Mouse (Mus musculus): ENCODE data around the gene Vamp9. TPM values are rescaled to one million over a fixed set of nuclear protein-coding genes. Genes with fewer than 3 reads are reported as not detected.

Gene Vamp9
- total RNA-seq, 4 experiments from 2014 or later: 0.89 to 1.4 (median 1.3) TPM; not detected in 1

DNA sequence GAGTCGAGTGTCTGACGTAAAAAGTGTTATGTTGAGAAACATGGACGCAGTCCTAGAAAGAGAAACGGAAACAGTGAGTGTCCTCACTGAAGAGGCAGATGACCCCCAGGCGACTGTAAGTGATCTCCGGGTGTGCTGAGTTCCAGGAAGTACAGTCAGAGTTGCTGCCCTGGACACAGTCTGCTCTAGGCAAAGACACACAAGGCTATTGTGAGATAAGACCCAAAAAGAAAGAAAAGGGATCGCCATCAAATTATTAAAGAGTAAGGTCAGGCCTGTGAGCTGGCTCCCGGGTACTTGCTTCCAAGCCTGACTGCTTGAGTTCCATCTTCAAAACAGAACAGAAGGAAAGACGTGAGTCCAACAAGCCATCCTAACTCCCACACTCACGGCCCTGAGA lies 35.2 kb downstream of the Vamp9 start:
- no peak for DNase-seq (ENCODE audit: low spot score in 2 of 2)

DNA sequence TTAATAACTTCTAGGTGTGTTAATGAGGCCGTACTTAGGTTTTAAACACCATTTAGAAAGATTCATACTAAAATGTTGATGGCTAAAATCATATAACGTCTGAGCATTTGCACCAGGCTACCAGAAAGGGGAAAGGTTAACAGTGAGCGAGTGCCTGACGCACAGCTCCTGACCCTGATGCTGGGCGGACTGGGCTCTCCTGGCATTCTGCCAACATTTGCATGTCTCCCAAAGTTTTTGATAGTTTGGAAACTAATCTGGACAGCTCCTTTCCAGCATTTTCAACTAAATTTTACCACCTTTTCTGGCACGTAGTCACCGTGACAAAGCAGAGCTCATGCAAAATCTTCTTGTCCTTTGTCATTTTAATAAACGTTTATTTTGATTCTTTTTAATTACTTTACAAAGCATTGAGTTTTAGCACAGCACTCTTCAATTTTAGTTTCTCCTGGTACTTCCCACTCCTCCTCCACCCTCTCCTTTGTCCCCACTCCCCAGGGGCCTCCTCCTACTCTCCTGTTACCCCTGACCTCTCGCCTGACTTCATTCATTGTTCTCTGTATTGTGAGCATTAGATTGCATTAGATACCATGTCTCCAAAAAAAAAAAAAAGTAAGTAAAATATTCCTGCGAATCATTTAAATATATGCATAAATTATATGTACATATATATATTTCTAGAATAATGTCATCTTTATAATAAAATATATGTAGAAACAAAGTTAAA lies 35.9 kb downstream of the Vamp9 start:
- DNase-seq (ENCODE audit: low spot score in 2 of 2): no peak

DNA sequence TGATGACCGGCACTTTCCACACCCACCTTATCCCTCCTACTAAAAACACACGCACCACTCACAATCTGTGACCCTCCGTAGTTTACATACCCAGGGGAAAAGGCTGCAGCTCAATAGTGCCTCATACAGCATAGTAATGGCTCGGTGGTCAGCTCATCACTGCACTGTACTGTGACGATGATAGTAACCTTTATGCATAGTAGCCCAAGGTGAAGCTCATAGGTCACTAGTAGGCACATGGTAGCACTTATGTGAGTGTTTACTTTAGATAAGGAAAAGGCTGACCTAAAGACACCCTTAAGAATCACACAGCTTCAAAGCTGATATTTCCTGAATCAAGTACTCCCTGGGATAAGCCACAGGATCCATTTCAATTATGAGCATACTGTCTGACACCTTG lies 46.5 kb downstream of the Vamp9 start:
- DNase-seq (ENCODE audit: low spot score in 2 of 2): no peak

DNA sequence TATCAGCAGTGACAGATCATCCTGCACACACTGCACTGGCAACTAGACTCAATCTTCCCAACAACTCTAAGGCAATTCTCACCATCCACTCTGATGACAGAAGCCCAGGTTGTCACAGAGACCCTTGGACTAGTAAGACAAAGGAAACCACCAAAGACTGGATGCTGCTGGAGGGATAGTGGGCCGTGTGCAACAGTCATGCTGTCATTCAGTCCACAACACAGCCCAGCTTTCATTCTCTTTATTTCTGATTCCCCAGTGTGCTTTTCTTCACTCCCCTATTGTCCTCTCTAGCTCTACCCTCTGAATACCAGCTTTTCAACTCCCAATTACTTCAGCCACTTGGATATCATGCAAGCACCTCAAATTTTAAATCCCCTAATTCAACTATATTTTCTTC lies 47.8 kb downstream of the Vamp9 start:
- no peak for DNase-seq (ENCODE audit: low spot score in 2 of 2)

DNA sequence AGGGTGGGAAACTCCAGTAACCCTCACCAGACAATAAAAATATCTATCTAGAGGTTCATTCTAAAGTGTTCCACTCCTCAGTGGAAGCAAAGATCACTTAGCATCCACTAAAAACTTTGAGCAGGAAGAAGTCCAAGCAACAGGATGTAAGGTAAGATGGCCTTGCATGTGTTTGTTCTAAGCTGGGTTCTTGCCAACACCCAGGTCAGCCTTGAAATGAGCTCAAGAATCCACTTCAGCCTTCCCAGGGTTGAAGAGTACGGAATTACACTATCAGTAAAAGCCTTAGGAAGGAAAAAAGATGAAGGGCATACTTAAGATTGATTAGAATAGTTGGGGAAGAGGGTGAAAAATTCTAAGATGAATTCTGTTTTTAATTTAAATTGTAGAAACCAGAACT lies 52.6 kb downstream of the Vamp9 start:
- DNase-seq (ENCODE audit: low spot score in 2 of 2): no peak

DNA sequence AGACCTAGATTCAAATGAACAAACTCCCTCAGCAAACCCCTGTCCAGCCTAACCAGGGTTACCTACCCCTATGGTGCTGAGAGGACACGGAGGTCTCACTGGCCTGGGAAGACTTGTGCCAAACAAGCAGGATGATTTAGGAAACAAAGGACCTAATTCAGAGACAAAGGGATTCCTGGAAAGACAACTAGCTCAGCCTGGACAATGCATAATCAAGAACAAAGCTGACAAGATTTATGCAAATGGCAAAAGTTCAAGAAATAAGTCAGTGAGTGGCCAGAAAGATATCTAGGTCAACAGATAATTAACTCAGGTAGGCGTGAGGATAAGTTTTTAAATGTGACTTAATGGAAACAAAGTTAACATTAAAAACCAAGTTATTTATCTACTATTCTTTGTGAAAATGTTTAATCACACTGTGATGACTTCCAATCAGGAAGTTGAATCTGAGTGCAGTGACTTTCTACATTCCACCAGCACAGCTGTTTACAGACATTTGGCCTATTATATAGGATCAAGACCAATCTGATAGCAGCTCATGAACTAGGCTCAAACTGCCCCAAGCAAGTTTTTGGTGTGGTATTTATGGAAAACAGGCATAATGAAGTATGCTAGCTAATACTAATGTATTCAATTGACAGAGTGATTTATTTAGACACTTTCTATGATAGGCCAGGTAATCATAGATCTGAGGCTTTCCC lies 53.3 kb downstream of the Vamp9 start:
- no peak for DNase-seq (ENCODE audit: low spot score in 2 of 2)

DNA sequence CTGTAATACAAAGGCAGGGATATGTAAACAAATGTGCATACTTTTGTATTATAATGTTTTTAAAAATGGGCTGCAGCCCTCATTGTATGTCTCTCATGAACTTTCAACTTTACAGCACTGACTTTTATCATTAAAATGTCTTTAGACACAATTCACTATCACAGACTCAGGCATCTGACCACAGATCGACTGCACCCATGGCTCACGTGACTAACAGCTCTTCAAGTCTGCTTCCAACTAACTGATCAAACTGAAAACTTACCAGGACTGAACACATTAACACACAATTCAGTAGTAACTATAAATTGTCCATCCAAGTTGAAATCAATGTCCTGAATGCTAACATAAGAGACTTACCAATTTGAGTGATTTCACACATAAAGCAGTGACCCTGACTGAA lies 53.9 kb downstream of the Vamp9 start:
- DNase-seq (ENCODE audit: low spot score in 2 of 2): no peak

DNA sequence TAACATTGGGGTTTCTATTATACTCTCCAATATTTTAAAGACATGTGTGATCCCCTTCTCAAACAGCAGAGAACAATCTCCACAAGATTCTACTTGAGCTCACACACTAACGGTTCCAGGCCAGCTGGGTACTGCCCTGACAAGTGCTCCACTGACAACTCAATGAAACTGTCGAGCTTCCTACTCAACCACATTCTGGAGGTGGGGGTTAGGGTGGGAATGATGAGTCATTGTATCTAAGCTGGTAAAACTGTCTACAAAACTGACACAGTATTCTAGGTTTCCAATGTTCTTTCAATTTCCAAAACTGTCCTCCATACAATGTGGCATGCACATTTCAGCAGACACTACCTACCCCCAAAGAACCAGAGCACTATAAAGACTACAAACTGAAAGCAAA lies 67.9 kb downstream of the Vamp9 start:
- DNase-seq (ENCODE audit: low spot score in 2 of 2): no peak

DNA sequence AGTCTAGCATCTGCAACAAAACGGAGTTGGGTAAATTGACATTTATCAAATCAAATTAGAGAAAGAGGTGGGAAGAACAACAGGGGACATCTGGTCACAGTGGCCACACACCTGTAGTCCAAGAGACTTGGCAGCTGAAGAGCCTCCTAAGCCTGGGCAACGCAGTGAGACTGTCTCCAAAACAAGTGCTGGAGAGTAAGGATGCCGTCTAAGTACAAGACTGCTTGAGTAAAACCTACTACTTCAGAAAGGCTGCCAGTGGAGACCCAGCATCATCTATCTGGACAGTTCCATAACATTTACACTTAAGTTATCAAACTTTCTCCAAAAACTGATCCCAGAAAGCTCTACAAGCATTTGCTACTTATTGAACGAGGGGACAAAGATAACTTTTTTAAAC lies 69.0 kb downstream of the Vamp9 start:
- no peak for DNase-seq (ENCODE audit: low spot score in 2 of 2)

DNA sequence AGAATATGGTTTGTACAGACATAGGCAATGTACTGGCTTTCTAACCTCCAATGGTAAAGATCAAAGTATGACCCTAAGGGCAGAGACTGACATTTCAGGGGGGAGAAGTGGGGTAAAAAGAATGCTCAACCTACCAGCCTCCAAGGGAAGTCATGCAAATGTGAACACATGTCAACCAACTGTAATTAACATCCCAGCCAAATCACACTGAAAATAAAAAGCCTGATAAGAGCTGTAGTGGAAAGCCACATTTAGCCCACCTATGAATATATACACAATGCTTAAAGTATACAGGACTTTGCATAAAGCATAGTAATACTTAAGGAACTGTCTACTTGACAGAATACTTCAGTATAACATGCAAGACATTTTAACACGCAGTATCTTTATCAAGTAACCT lies 69.7 kb downstream of the Vamp9 start:
- DNase-seq (ENCODE audit: low spot score in 2 of 2): no peak

DNA sequence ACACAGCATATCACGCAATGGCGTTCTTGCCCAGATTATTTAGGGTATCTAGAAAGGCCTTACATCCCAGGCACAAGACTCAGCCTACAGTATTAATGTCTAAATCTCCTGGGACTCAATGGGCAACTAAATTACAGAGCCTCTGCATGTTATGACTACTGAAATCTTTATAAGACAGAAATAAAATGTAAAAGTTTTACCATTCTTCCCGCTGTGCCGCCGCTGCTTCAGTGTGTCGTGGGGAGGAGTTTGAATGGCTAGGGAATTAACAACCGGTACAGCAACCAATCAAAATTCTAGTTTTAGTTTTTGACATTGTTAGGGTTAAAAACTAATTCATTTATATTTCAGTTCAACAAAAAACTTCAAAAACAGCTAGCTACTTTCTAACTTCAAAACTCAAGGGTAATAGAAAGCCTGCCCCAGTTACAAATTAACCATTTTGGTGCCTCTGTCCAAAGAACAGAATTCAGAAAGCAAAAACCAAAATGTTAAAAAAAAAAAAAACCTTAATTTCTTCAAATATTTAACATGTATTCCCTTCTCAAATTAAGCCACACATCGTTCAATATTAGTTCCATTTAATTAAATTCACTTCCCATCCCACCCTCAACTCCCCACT lies 70.4 kb downstream of the Vamp9 start:
- no peak for DNase-seq (ENCODE audit: low spot score in 2 of 2)

DNA sequence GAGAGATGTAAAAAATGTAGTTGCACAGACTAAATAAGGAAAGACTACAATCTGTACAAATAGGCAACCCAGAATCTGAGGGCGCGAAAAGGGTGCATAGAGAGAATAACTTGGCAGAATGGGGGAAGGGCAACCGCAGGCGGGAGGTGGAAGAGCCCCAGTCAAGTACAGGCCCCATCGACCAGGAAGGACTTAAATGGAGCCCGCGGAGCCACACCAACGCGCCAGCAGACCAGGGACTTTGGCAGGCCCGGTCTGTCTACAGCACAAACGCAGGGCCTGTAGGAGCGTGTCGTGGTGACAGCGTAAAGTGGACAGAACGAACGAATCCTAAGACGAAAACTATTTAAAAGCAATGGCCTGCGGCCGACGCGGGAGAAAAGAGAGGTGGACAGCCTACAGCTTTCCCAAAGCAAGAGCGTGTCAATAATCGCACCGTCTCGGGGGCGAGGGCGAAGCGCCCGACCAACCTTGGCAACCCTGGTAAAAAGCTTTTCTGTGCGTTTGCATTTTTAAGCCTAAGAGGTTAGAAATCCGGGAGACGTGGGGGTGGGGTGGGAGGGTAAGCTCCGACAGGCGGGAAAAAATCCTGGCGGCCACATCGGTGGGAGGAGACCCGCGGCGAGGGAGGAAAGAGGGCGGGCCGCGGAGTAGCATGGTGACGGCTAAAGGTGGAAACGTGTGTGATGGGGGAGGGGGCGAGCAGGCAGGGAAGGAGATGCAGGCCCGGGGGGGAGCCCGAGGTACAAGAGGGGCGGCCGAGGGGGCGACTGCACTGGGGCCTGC lies 71.7 kb downstream of the Vamp9 start:
- DNase-seq (ENCODE audit: low spot score in 2 of 2): peak; percentile 19 to 64

DNA sequence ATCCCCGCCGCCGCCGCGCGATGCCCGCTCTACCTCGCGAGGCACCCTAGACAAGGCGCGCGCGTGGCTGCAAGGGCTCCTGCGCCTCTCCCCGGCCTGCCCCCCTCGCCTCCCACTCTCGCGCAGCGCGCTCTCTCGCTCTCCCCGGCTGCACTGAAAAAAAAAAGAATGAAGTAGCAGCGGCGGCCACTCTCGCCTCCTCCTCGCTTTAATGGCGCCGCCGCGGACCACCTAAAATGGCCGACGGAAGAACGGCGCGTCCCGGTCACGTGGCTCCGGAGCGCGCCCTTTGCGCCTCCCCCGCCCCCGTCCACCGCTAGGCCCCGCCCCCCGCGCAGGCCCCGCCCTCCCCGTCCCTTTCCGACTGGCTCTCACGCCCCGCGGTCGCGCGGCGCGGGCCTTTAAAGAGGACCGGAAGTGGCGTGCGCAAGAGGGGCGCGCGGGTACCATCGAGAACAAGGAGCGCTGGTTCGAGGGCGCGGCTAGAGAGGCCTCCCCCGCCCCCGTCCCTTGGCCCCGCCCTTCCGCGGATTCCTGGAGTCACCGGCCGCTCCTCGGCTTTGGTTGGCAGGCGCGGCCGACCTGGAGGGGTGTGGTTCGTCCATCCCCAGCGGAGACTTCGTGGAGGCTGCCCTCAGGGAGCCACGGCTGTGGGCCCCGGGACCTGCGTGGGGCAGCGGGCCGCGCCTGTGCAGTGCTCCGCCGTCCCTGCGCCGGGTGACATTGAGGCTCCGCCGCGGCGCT lies 72.8 kb downstream of the Vamp9 start, which contains the start of the genes Hnrnpd and 4930524J08Rik:
Gene Hnrnpd, minus strand, starts transcription at position 240 of the 744 bp plus-strand sequence.
Gene 4930524J08Rik, plus strand, starts transcription at position 363 of the 744 bp plus-strand sequence.
- peak; percentile 78 to 95 for DNase-seq (ENCODE audit: low spot score in 2 of 2)

DNA sequence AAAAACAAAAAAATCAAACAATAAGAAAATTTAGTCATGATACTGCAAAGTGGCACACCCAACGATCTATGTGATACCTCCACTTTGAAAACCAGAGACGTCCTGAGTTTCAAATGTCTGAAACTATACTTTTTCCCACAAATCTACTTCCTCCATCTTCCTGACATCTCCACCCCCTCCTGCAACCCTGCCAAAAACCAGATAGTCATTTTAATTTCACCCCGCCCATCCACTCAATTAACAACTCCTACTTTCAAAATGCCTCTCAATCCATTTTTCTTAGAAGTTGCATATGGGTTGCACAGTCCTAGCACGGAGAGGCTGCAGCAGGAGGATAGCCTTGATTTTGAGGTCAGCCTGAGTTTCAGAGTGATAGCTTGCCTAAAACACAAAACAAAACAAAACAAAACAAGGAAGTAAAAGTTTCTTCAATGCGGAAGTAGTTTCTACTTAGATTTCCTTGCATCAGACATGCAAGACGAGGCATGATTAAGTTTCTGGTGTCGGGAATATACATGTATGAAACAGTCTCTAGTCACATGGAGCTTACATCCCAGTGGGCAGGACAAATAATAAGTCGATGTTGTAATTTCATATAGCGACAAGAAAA lies 77.5 kb downstream of the Vamp9 start:
- DNase-seq (ENCODE audit: low spot score in 2 of 2): no peak

DNA sequence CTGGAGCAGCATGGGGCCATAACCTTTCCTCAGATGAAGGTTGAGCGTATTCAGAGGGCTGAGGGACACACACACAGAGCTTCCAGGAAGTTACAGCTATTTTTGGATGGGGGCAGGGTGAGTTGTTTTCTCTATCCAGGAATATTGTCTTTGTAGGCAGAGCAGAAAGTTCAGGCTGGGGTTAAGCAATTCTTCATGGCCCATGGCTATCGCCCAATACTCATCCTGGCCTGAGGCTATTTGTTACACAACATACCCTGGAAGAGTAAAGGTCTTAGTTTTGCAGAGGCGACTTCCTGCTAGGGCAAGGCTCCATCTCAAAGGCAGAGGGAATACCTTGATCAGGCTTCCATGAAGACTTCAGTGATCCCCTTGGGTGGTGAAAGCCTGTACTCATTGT lies 88.1 kb downstream of the Vamp9 start:
- no peak for DNase-seq (ENCODE audit: low spot score in 2 of 2)

DNA sequence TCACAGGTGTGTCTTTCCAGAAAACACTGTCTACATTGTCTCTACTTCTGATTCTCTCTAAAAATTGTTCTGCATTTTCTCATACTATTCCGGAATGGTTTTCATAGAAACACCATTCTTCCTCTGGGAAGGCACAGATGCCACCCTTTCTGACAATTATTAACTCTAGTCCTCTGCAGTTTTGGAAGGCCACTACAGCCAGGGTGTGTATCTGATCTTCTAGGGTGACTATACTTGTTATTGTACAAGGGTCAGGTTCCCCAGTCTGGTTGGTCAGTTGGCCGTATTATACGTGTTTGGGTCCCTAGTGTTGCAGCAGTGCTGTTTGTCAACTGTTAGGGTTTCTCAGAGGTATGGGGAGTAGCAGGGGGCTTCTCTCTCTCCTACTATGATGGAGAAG lies 88.6 kb downstream of the Vamp9 start:
- no peak for DNase-seq (ENCODE audit: low spot score in 2 of 2)

DNA sequence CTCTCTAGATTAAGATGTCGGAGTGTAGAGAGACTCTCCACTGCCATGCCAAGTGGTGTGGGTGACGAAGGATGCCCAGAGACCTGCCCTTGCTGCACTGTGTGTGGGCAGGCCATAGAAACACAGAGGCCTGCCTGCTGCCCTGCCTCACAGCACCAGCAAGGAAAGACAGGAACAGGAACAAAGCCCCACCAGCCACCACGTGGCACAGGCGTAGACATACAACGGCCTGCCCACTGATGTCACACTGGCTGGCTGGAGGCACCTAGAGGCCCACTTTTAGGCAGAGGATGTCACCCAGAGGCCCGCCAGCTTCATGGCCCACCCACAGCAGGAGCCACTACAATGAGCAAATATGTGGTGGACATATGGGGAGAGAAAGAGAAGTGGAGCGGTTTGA lies 94.0 kb downstream of the Vamp9 start:
- DNase-seq (ENCODE audit: low spot score in 2 of 2): no peak

DNA sequence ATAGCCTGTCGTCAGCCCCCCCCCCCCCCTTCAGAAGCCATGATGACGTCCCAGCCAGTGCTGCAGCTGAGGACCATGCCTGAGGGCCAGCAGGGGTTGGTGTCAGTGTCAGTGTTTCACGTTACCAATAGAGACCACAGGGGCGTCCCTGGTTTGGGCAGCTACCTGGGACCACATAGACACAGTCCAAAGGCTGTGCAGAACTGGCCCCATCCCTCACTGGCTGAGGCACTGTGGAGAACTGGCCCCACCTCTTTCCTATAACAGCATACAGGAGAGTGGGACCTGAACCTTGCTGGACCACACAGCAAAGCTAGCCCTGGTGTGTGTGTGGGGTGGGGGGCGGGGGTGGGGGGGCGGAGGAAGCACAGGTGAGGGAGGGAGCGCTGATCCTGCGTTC lies 94.4 kb downstream of the Vamp9 start:
- no peak for DNase-seq (ENCODE audit: low spot score in 2 of 2)

Measured in left cerebral cortex, adult 8-10 months (tissue).